Mouse (Mus musculus) MEL-GATA-1-ER (cell line): ENCODE results near the gene Serf2.

ENCODE experiments used
- DNase-seq: peaks from one replicate; pipeline ENCODE4 v3.0.0-alpha.2; 2012; ENCODE audit warnings: low read depth; ENCODE audit errors: extremely low read depth

Serf2 gene

GRCm38 (mm10) chr2:121505942-121506882 is 57.2 kb downstream of the Serf2 start, which contains the start of the genes Mfap1a and Wdr76:
Gene Mfap1a (minus strand): TSS chr2:121506665.
Gene Wdr76 (plus strand): TSS chr2:121506723.
- peak; percentile 92 for DNase-seq

- DNase-seq = peak; percentile 22
Measured at GRCm38 (mm10) chr2:121507173-121507950, 58.4 kb downstream of the Serf2 start.
